Mouse (Mus musculus) stomach, postnatal 0 days (tissue): ENCODE results near the gene Epb41.

Experiments
- CTCF ChIP-seq: IDR thresholded peaks from 2 replicates; pipeline ENCODE4 v1.5.1; 2016; ENCODE audit warnings: antibody characterized with exemption, low read depth, mild to moderate bottlenecking, moderate library complexity
- EP300 ChIP-seq: optimal IDR thresholded peaks from 2 replicates; pipeline ENCODE3; 2016; ENCODE audit warnings: antibody characterized with exemption

DNA sequence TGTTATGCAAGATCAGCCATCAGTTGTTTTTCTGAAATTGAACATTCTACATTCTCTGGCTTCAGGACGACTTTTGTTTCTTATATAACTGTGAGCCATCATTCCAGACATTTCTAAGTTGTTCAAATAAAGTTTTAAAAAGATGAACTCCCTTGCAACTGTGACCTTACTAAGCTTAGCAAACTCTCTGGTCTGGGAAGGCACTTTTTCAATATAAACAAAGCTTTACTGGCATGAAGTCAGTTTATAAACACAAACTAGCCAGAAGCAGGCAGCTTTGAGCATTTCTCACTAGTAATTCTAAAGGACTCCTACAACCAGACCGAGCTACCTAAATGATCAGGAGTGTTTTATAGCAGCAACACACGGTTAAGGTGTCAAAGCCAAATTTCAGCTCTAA is 118.0 kb downstream of the Epb41 start:
- no peak for TF ChIP-seq CTCF
- TF ChIP-seq EP300, result no peak
